Mouse (Mus musculus) midbrain, postnatal 0 days (tissue): ENCODE results near the gene Fbxl7. TPM values are rescaled to one million over a fixed set of nuclear protein-coding genes. Genes with fewer than 3 reads are reported as not detected.

Source experiments
- ATAC-seq: fragments of 200-750 bp; cut with Nextera tagmentation; 2 replicates; pipeline ENCODE4 v1.8.0; 2017; ENCODE audit warnings: moderate number of reproducible peaks, mild to moderate bottlenecking, moderate TSS enrichment, moderate library complexity; ENCODE audit not compliant: low FRiP score
- DNase-seq: peaks from one replicate; pipeline ENCODE4 v3.0.0-alpha.2; 2015; ENCODE audit warnings: low spot score
- H3K27ac ChIP-seq: fragments of 300-500 bp; sonication (generic); 2 replicates; pipeline ENCODE4 v1.5.1; 2014; ENCODE audit warnings: low read depth, mild to moderate bottlenecking, low read length, mixed read lengths
- H3K27me3 ChIP-seq: fragments of 300-500 bp; sonication (generic); 2 replicates; pipeline ENCODE4 v1.6.1; 2014; ENCODE audit warnings: low read length, control low read depth, mixed read lengths; ENCODE audit not compliant: insufficient read depth
- H3K36me3 ChIP-seq: fragments of 300-500 bp; sonication (generic); 2 replicates; pipeline ENCODE4 v1.6.1; 2014; ENCODE audit warnings: low read length, control low read depth, mixed read lengths; ENCODE audit not compliant: insufficient read depth
- H3K4me1 ChIP-seq: fragments of 300-500 bp; sonication (generic); 2 replicates; pipeline ENCODE4 v1.6.1; 2014; ENCODE audit warnings: mild to moderate bottlenecking, control low read depth, antibody characterized with exemption, low read length, mixed read lengths; ENCODE audit not compliant: insufficient read depth
- H3K4me2 ChIP-seq: fragments of 300-500 bp; sonication (generic); 2 replicates; pipeline ENCODE4 v1.6.1; 2014; ENCODE audit warnings: low read depth, mild to moderate bottlenecking, low read length, mixed read lengths; ENCODE audit not compliant: poor library complexity, severe bottlenecking
- H3K4me3 ChIP-seq: fragments of 300-500 bp; sonication (generic); 2 replicates; pipeline ENCODE4 v1.5.1; 2014; ENCODE audit warnings: low read depth, mild to moderate bottlenecking, low read length, moderate library complexity
- H3K9ac ChIP-seq: fragments of 300-500 bp; sonication (generic); replicated peaks from 2 replicates; pipeline ENCODE4 v1.6.1; 2014; ENCODE audit warnings: mild to moderate bottlenecking, low read length, moderate library complexity, mixed read lengths; ENCODE audit not compliant: poor library complexity, severe bottlenecking
- H3K9me3 ChIP-seq: fragments of 300-500 bp; sonication (generic); 2 replicates; pipeline ENCODE4 v1.6.1; 2016; ENCODE audit warnings: low read length, control low read depth
- CTCF ChIP-seq: IDR thresholded peaks from 2 replicates; pipeline ENCODE4 v1.5.1; 2016; ENCODE audit warnings: antibody characterized with exemption, mild to moderate bottlenecking
- WGBS: fragments of 180-500 bp; shearing (Covaris S2); extraction: QIAGEN DNeasy Blood & Tissue Kit; methylation state at CpG from one replicate; pipeline ENCODE4 v1.1.7; 2014; 5-methylcytosine and 5-hydroxymethylcytosine counted together
- polyA plus RNA-seq: library from polyadenylated mRNA; unstranded; fragments of >200 nt; fragmentation: Nextera tagmentation; extraction: Ambion mirVana; gene quantifications from 2 replicates; pipeline ENCODE4 v1.2.1, GENCODE M21; 2015
- total RNA-seq: library from RNA; depleted of rRNA; stranded (reverse); fragments of >200 nt; gene quantifications from 2 replicates; pipeline ENCODE4 v1.2.3, GENCODE M21; 2014

Gene Fbxl7
- total and polyA plus RNA-seq, 2 experiments from 2014 or later, result 3.9 to 10.0 TPM

DNA sequence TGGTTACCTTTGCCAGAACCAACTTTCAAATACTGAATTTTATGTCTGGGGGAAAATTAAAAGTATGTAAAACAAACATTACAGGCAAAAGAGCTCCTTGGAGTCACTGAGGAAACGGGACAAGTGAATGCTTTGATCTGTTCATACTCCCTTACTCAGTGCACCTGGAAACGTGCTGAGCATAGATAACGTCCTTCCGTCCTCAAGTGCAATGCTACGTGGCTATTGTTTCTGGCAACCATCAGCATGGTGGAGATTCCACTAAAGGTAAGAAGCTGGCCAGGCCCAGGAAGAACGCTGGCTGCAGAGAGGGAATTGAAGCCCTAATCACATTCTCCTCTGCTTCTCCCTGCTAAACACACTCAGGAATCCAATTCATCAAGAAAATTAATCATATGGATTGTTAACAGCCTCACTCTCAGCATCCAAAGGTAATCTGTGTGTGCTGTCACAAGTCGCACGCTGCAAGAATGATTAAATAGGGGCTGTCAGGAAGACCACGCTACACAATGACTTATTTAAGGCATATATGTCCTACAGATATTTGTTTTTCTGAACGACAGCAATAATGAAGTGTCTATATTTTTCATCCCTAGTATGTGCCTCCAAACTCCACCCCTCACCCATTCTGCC, 206.8 kb downstream of the Fbxl7 start:
- no peak overlapping the region for H3K4me3 ChIP-seq
- no peak overlapping the region for H3K9ac ChIP-seq
- no peaks in the 10 kb centered on the region for H3K9me3 ChIP-seq
- H3K4me1 ChIP-seq, result no peaks in the 10 kb centered on the region; the same call in 1 of the 2 replicates
- 55% methylated on average over 10 of the region's 10 CpGs for WGBS
- ATAC-seq (no peak), DNase-seq (peak; percentile 25)
- no peak for TF ChIP-seq CTCF
- no peaks in the 10 kb centered on the region for H3K27me3 ChIP-seq
- H3K27ac ChIP-seq, result no peak overlapping the region
- no peak overlapping the region for H3K4me2 ChIP-seq
- H3K36me3 ChIP-seq, result no peaks in the 10 kb centered on the region

DNA sequence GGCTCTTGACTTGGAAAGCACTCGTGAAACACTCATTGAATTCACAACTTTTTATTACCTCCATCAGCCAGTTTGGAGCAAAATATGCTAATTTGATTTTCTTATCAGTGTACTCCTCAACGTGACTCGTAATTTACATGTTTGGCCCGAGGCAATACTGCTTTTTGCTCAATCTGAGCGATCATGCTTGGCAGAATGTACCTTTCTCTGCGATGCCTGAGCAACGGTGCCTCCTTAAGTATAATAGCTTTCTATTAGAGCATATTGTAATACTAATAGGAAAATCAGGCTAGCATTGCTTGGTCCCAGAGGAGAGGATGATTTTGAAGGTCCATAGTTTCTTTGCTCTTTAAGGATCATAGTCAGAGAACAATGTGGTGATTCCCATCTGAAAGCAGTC, 207.7 kb downstream of the Fbxl7 start:
- H3K9me3 ChIP-seq, result no peaks in the 10 kb centered on the region
- H3K9ac ChIP-seq, result no peak overlapping the region
- H3K27ac ChIP-seq, result no peak overlapping the region
- H3K4me2 ChIP-seq, result no peak overlapping the region; the same call in 1 of the 2 replicates
- no peaks in the 10 kb centered on the region; the same call in 1 of the 2 replicates for H3K4me1 ChIP-seq
- no peak for DNase-seq
- no peak for ATAC-seq
- no peak overlapping the region for H3K4me3 ChIP-seq
- no peaks in the 10 kb centered on the region for H3K36me3 ChIP-seq
- 41% methylated on average over 7 of the region's 7 CpGs for WGBS
- H3K27me3 ChIP-seq, result no peaks in the 10 kb centered on the region
- TF ChIP-seq CTCF, result no peak

DNA sequence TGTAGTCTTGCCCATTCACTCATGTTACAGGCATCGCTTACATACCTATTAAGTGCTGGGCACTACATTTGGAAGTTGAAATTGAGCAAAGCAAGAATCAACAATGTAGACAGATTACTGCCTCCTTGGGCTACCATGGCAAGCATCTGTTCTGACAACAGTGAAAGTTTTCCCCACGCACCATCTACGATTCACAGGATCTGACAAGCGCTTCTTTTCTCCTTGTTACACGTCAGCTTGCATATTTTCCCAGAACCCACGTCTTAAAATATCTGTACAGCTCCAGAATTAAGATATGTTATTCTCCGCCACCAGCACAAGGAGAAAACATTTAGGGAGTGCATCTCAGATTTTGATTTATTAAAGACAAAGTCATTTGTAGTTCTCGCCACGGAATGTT, 213.1 kb downstream of the Fbxl7 start:
- no peak for DNase-seq
- H3K9me3 ChIP-seq, result no peaks in the 10 kb centered on the region
- ATAC-seq, result no peak
- no peaks in the 10 kb centered on the region for H3K27me3 ChIP-seq
- 88% methylated on average over 9 of the region's 9 CpGs for WGBS
- H3K4me1 ChIP-seq, result no peaks in the 10 kb centered on the region
- H3K4me2 ChIP-seq, result no peak overlapping the region
- no peak for TF ChIP-seq CTCF
- H3K27ac ChIP-seq, result no peak overlapping the region
- no peaks in the 10 kb centered on the region for H3K36me3 ChIP-seq
- no peak overlapping the region for H3K4me3 ChIP-seq
- H3K9ac ChIP-seq, result no peak overlapping the region

GRCm38 (mm10) chr15:26673239-26673859, 222.0 kb downstream of the Fbxl7 start:
- Histone ChIP-seq H3K9ac (no peak overlapping the region), H3K27ac (no peak overlapping the region), H3K36me3 (no peaks in the 10 kb centered on the region), H3K4me3 (no peak overlapping the region), H3K4me2 (no peak overlapping the region), H3K27me3 (no peaks in the 10 kb centered on the region), H3K9me3 (no peaks in the 10 kb centered on the region), H3K4me1 (no peaks in the 10 kb centered on the region)
- ATAC-seq (no peak), DNase-seq (peak; percentile 65)
- no peak for TF ChIP-seq CTCF
- WGBS, result 69% methylated on average over 5 of the region's 5 CpGs

GRCm38 (mm10) chr15:26654988-26655387, 240.4 kb downstream of the Fbxl7 start:
- no peak for TF ChIP-seq CTCF
- Histone ChIP-seq H3K27ac (0 out of 2 replicates have a peak overlapping the region, but pooled peaks have one; percentile 32), H3K36me3 (no peaks in the 10 kb centered on the region), H3K9me3 (no peaks in the 10 kb centered on the region), H3K9ac (0 out of 2 replicates have a peak overlapping the region, but pooled peaks have one; percentile 19), H3K4me1 (no peaks in the 10 kb centered on the region), H3K4me2 (no peak overlapping the region), H3K27me3 (no peaks in the 10 kb centered on the region), H3K4me3 (no peak overlapping the region)
- peak; percentile 32 for DNase-seq
- ATAC-seq, result no peak
- 54% methylated on average over 8 of the region's 8 CpGs for WGBS

DNA sequence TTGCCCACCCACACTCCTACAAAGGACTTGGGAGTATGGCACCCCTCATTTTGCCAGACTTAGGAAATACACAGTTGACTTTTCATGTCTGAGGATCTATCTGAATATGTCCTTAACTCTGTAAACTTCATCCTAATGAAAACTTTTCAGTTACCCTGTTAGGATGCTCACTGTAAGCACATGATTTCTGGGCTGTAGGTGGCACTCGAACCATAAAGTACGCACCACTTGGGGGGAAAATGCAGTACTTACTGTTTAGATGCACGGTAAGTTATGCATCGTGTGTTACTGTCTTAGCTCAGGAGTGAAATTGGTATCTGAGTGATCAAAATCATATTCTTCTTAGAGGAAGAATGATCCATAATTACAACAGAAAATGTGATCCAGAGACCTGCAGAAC, 252.8 kb downstream of the Fbxl7 start:
- Histone ChIP-seq H3K4me2 (no peak overlapping the region), H3K9me3 (no peaks in the 10 kb centered on the region), H3K4me1 (no peaks in the 10 kb centered on the region), H3K27me3 (no peaks in the 10 kb centered on the region), H3K36me3 (no peaks in the 10 kb centered on the region), H3K27ac (no peak overlapping the region), H3K9ac (no peak overlapping the region), H3K4me3 (no peak overlapping the region)
- peak; percentile 48 for TF ChIP-seq CTCF
- ATAC-seq (no peak), DNase-seq (no peak)
- WGBS, result 91% methylated on average over 4 of the region's 4 CpGs
